Mouse (Mus musculus) cortical plate, adult 2 months (tissue): ENCODE measurements around the gene Cpt1b. TPM values are rescaled to one million over a fixed set of nuclear protein-coding genes. Genes with fewer than 3 reads are reported as not detected.

Experiments
- H3K27ac ChIP-seq: fragments of 200-500 bp; 2 replicates; pipeline ENCODE4 v1.5.1; 2012; ENCODE audit warnings: low read length, control low read depth, inconsistent platforms; ENCODE audit not compliant: insufficient read depth
- H3K4me1 ChIP-seq: fragments of 200-500 bp; 2 replicates; pipeline ENCODE4 v1.6.1; 2011; ENCODE audit warnings: low read length; ENCODE audit not compliant: control insufficient read depth, insufficient read depth
- H3K4me3 ChIP-seq: fragments of 200-500 bp; 2 replicates; pipeline ENCODE4 v1.5.1; 2011; ENCODE audit warnings: mild to moderate bottlenecking, low read length, control low read depth; ENCODE audit not compliant: insufficient read depth
- CTCF ChIP-seq: fragments of 200-500 bp; IDR thresholded peaks from 2 replicates; pipeline ENCODE4 v1.5.1; 2011; ENCODE audit warnings: mild to moderate bottlenecking, control low read depth, low read length; ENCODE audit not compliant: insufficient read depth; ENCODE audit errors: extremely low read depth
- POLR2A ChIP-seq: fragments of 200-500 bp; IDR thresholded peaks from 2 replicates; pipeline ENCODE4 v1.6.1; 2011; ENCODE audit warnings: mild to moderate bottlenecking, low read length, control low read depth; ENCODE audit not compliant: insufficient read depth; ENCODE audit errors: extremely low read depth
- polyA plus RNA-seq: library from polyadenylated mRNA; depleted of rRNA; stranded (reverse); fragments of >200 nt; gene quantifications from 2 replicates; pipeline ENCODE4 v1.2.3, GENCODE M21; 2012

Cpt1b gene
- polyA plus RNA-seq, 1 experiment = 2.7 TPM

- no peak overlapping the region for H3K27ac ChIP-seq
- no peak overlapping the region for H3K4me3 ChIP-seq
- no peak for TF ChIP-seq POLR2A
- H3K4me1 ChIP-seq = no peaks in the 10 kb centered on the region
Observed at GRCm38 (mm10) chr15:89390081-89390480, 35.6 kb downstream of the Cpt1b start.

GRCm38 (mm10) chr15:89387127-89387526 lies 38.5 kb downstream of the Cpt1b start:
- TF ChIP-seq POLR2A (no peak), CTCF (no peak)
- H3K4me1 ChIP-seq = no peaks in the 10 kb centered on the region
- H3K27ac ChIP-seq = no peak overlapping the region
- no peak overlapping the region for H3K4me3 ChIP-seq

- TF ChIP-seq CTCF (no peak), POLR2A (no peak)
- H3K4me1 ChIP-seq = no peaks in the 10 kb centered on the region
- no peak within 1 kb of the TSS for H3K4me3 ChIP-seq
- H3K27ac ChIP-seq = no peak within 1 kb of the TSS
Observed at GRCm38 (mm10) chr15:89384617-89385016, 41.0 kb downstream of the Cpt1b start, which contains the start of gene Klhdc7b. TSS of gene Klhdc7b (plus strand) at chr15:89384917.

GRCm38 (mm10) chr15:89379429-89379828 lies 46.2 kb downstream of the Cpt1b start:
- no peak for TF ChIP-seq CTCF
- no peak for TF ChIP-seq POLR2A
- Histone ChIP-seq H3K4me3 (peak overlapping the region; percentile 44; the same call in 1 of the 2 replicates), H3K4me1 (no peaks in the 10 kb centered on the region), H3K27ac (no peak overlapping the region)

GRCm38 (mm10) chr15:89378831-89379401 lies 46.7 kb downstream of the Cpt1b start, which contains the start of gene Odf3b:
TSS of gene Odf3b (minus strand) at chr15:89379282.
- no peak for TF ChIP-seq CTCF
- TF ChIP-seq POLR2A = no peak
- Histone ChIP-seq H3K4me3 (peak within 1 kb of the TSS; percentile 44), H3K27ac (no peak within 1 kb of the TSS), H3K4me1 (no peaks in the 10 kb centered on the region)

- H3K4me3 ChIP-seq = peak overlapping the region; percentile 44
- TF ChIP-seq CTCF (no peak), POLR2A (no peak)
- H3K27ac ChIP-seq = no peak overlapping the region
- H3K4me1 ChIP-seq = no peaks in the 10 kb centered on the region
Observed at GRCm38 (mm10) chr15:89377938-89378828, 47.5 kb downstream of the Cpt1b start.

- no peak overlapping the region for H3K27ac ChIP-seq
- TF ChIP-seq POLR2A = no peak
- no peak for TF ChIP-seq CTCF
- no peak overlapping the region for H3K4me3 ChIP-seq
- no peaks in the 10 kb centered on the region for H3K4me1 ChIP-seq
Observed at GRCm38 (mm10) chr15:89377362-89377761, 48.3 kb downstream of the Cpt1b start.

- Histone ChIP-seq H3K27ac (no peak within 1 kb of the TSS), H3K4me3 (no peak within 1 kb of the TSS; the same call in 1 of the 2 replicates), H3K4me1 (no peaks in the 10 kb centered on the region)
- TF ChIP-seq CTCF (no peak), POLR2A (no peak)
Observed at GRCm38 (mm10) chr15:89376957-89377356, 48.7 kb downstream of the Cpt1b start, which contains the start of gene Tymp. TSS of gene Tymp (minus strand) at chr15:89377039.

- H3K4me3 ChIP-seq = no peak overlapping the region
- TF ChIP-seq POLR2A = no peak
- no peaks in the 10 kb centered on the region for H3K4me1 ChIP-seq
- no peak overlapping the region for H3K27ac ChIP-seq
Observed at GRCm38 (mm10) chr15:89376040-89376439, 49.6 kb downstream of the Cpt1b start.
